16 mouse cellular contexts compared by ENCODE assay signal in genomic region chr6:125711261-125711660, GRCm38 (mm10). TPM values are rescaled to one million over a fixed set of nuclear protein-coding genes. Genes with fewer than 3 reads are reported as not detected.
DNase-seq lines count a peak whose midpoint lies in the region; ATAC-seq lines count a peak whose summit lies in the region.
"Had no signal": no experiment of that assay in that cellular context is flagged by ENCODE, and none has a peak within 500 bp of the region (broad histone marks: within the 10 kb centered on the region; RNA-seq: fewer than 3 reads in every experiment).

No protein-coding gene starts in this region.

- no peaks in the 10 kb centered on the region for H3K4me1 ChIP-seq in megakaryocyte, embryonic 14.5 days

- intact Hi-C loops in left cerebral cortex, postnatal 10 days (cut with DNase I): no loop called here

- peak overlapping the region; percentile 65 for H3K4me3 ChIP-seq in megakaryocyte, embryonic 14.5 days (replicated peaks)
- H3K4me3 ChIP-seq: erythroblast, embryonic 14.5 days; limb, embryonic 12.5 days had no signal

- DNase-seq in layer of hippocampus, adult 9-10 months (ENCODE audit: low spot score): peak; percentile 38
- peak; percentile 5 to 40 for DNase-seq in left cerebral cortex, postnatal 10 days (ENCODE audit: extremely low spot score in 1 of 2, low spot score in 2 of 2)
- DNase-seq in thymus, postnatal 36 days: no peak
- DNase-seq in retina, postnatal 1 day: no peak
- no peak for DNase-seq in thymus, postnatal 14 days
- DNase-seq: cerebellum, adult 18-20 months; heart, adult 18-20 months; lung, postnatal 36 days; midbrain, embryonic 14.5 days had no signal

- H3K27me3 ChIP-seq in megakaryocyte, embryonic 14.5 days (replicated peaks): peaks cover 25% of the 10 kb centered on the region
- H3K27me3 ChIP-seq: limb, embryonic 12.5 days had no signal

- peaks cover 4% of the 10 kb centered on the region; the same call in 1 of the 2 replicates for H3K9me3 ChIP-seq in megakaryocyte, embryonic 14.5 days
- H3K9me3 ChIP-seq: limb, embryonic 12.5 days had no signal

- no peaks in the 10 kb centered on the region for H3K36me3 ChIP-seq in megakaryocyte, embryonic 14.5 days (replicated peaks; ENCODE audit: low read length)
- H3K36me3 ChIP-seq: limb, embryonic 12.5 days had no signal

- no peak for ATAC-seq in megakaryocyte, adult 5-6 weeks (ENCODE audit: poor library complexity, severe bottlenecking)
- ATAC-seq: activated CD4-positive, CD25-positive, alpha-beta regulatory T cell, adult 4 months had no signal

RNA-seq across cellular contexts. Expression of gene Ano2, which starts 21.0 kb away (rescaled TPM):
- 3.5 and 4.8 TPM in 2 replicates for polyA plus RNA-seq in megakaryocyte, embryonic 14.5 days (2012; ENCODE audit: insufficient read depth, low replicate concordance)
- not detected in 2 replicates for total RNA-seq in megakaryocyte, adult 5-6 weeks (2015)
- not detected in 2 replicates for total RNA-seq in megakaryocyte, adult 5-6 weeks (2017)
- 1 to 10 TPM; 2.0 to 2.9 TPM for total RNA-seq in left cerebral cortex, postnatal 10 days (2021)
- total RNA-seq: heart, adult 18-20 months; heart, postnatal 25 days had no signal
- polyA plus RNA-seq: activated CD4-positive, CD25-positive, alpha-beta regulatory T cell, adult 4 months; limb, embryonic 12.5 days; liver, embryonic 16.5 days had no signal

Comparison
In these comparisons a context has a peak if more than half of its experiments do, and no peak if none do; other contexts are left out.
1. DNase-seq: peak in layer of hippocampus, adult 9-10 months (single experiment) and left cerebral cortex, postnatal 10 days (2 of 2); none in thymus, postnatal 36 days (0 of 2), retina, postnatal 1 day (single experiment) and thymus, postnatal 14 days (single experiment).